Mouse (Mus musculus): ENCODE results near the gene Atp6v1f. TPM values are rescaled to one million over a fixed set of nuclear protein-coding genes. Genes with fewer than 3 reads are reported as not detected.

Gene Atp6v1f
- polyA plus RNA-seq, 1 experiment from 2014 or later, result 324 TPM

DNA sequence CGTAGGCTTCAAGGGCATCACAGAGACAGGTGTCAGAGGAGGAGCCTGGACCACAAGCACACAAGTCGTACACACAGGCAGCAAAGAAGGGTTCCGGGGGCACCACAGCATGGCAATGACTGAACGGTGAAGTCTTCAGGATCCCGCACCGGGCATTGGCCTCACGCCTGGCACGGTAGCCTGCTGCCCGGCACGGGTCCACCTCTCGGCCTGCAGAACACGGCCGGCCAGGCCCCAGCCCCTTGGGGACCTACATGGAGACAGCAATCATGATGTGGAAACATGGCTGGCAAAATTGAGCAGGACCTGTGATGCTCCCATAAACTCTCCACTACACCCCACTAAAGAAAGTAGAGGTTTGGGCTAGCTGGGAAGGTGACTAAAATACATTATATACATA is 15.2 kb downstream of the Atp6v1f start:
- Histone ChIP-seq H3K4me1 (replicated peaks; ENCODE audit: control insufficient read depth, insufficient read depth, low read length) (peaks cover 4% of the 10 kb centered on the region; the same call in 1 of the 2 replicates), H3K4me2 (ENCODE audit: low read length) (no peak overlapping the region), H3K4me3 (replicated peaks; ENCODE audit: low read length) (no peak overlapping the region), H3K36me3 (ENCODE audit: control insufficient read depth, insufficient read depth) (no peaks in the 10 kb centered on the region), H3K9ac (replicated peaks; ENCODE audit: low read depth, low read length) (no peak overlapping the region), H3K9me3 (ENCODE audit: control insufficient read depth, low read length) (no peaks in the 10 kb centered on the region), H3K27ac (ENCODE audit: low read length) (no peak overlapping the region), H3K27me3 (replicated peaks; ENCODE audit: control insufficient read depth, insufficient read depth, low read length) (no peaks in the 10 kb centered on the region)
- ATAC-seq, result no peak
- WGBS, result 96% methylated on average over 13 of the region's 13 CpGs

DNA sequence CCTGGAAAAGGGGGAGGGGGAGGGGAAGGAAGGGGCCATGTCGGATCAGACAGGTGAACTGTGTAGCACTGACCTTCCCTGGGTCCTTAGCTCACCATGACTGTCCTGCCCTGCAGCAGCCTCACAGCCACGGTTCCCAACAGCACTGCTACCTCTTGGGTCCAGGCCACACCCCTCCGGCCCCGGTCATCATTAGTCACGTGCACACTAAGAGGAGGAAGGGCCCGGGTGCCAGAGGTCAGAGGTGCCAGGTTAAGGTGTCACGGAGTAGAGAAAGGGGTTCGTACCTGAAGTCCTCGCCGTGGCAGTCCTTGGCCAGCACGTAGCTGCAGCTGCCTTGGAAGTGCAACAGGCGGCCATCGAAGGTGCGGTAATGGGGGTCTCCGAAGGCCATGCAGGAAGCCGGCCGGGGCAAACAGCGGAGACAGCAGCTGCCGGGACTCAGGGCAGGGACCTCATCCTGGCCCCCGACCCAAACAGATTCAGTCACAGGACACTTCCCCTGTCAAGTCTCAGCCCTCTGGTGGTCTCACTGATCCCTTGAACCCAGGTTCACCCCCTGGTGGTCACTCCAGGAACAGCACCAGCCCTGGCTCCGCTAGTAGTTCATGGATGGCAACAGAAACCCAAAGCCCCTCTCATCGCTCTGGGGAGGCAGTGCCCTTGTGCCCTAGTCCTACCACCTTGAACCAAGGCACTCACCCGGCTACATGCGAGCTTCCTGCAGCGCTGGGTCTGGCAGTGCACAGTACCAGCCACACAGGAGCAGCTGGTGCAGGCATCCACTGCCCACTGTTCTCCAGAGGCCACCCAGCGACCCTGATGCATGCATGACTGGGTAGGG is 17.4 kb downstream of the Atp6v1f start:
- peak overlapping the region; percentile 37; the same call in 1 of the 2 replicates for H3K9ac ChIP-seq (replicated peaks; ENCODE audit: low read depth, low read length)
- H3K4me1 ChIP-seq (replicated peaks; ENCODE audit: control insufficient read depth, insufficient read depth, low read length), result peaks cover 4% of the 10 kb centered on the region; the same call in 1 of the 2 replicates
- peak overlapping the region; percentile 26 for H3K4me3 ChIP-seq (replicated peaks; ENCODE audit: low read length)
- 5% methylated on average over 26 of the region's 26 CpGs for WGBS
- H3K4me2 ChIP-seq (ENCODE audit: low read length), result peak overlapping the region; percentile 57
- H3K27me3 ChIP-seq (replicated peaks; ENCODE audit: control insufficient read depth, insufficient read depth, low read length), result no peaks in the 10 kb centered on the region
- H3K9me3 ChIP-seq (ENCODE audit: control insufficient read depth, low read length), result no peaks in the 10 kb centered on the region
- no peaks in the 10 kb centered on the region for H3K36me3 ChIP-seq (ENCODE audit: control insufficient read depth, insufficient read depth)
- ATAC-seq, result peak; percentile 66
- no peak overlapping the region for H3K27ac ChIP-seq (ENCODE audit: low read length)

GRCm38 (mm10) chr6:29485951-29486350 is 18.4 kb downstream of the Atp6v1f start:
- no peaks in the 10 kb centered on the region for H3K27me3 ChIP-seq (replicated peaks; ENCODE audit: control insufficient read depth, insufficient read depth, low read length)
- H3K9me3 ChIP-seq (ENCODE audit: control insufficient read depth, low read length), result no peaks in the 10 kb centered on the region
- no peak overlapping the region for H3K4me2 ChIP-seq (ENCODE audit: low read length)
- H3K9ac ChIP-seq (replicated peaks; ENCODE audit: low read depth, low read length), result no peak overlapping the region
- no peak for ATAC-seq
- no peak overlapping the region for H3K4me3 ChIP-seq (replicated peaks; ENCODE audit: low read length)
- no peak overlapping the region for H3K27ac ChIP-seq (ENCODE audit: low read length)
- 49% methylated on average over 2 of the region's 2 CpGs for WGBS
- peaks cover 4% of the 10 kb centered on the region; the same call in 1 of the 2 replicates for H3K4me1 ChIP-seq (replicated peaks; ENCODE audit: control insufficient read depth, insufficient read depth, low read length)
- no peaks in the 10 kb centered on the region for H3K36me3 ChIP-seq (ENCODE audit: control insufficient read depth, insufficient read depth)

DNA sequence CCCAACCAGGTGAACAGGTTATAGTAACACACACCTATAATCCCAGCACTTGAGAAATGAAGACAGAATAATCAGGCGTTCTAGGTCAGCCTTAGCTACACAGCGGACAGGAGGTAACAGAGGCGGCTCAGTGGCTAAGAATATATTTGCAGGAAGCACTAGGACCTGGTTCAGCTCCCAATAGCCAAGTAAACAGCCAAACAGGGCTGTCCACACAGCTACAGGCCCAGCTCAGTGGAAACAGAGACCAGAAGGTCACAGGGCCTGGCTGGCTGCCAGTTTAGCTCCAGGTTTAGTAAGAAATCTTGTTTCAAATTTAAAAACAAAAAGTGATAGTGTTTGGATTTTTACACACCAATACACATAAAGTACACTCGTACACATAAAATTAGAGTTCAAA is 26.6 kb downstream of the Atp6v1f start:
- Histone ChIP-seq H3K4me3 (replicated peaks; ENCODE audit: low read length) (no peak overlapping the region), H3K9me3 (ENCODE audit: control insufficient read depth, low read length) (no peaks in the 10 kb centered on the region), H3K4me2 (ENCODE audit: low read length) (no peak overlapping the region), H3K4me1 (replicated peaks; ENCODE audit: control insufficient read depth, insufficient read depth, low read length) (no peaks in the 10 kb centered on the region), H3K27ac (ENCODE audit: low read length) (no peak overlapping the region), H3K36me3 (ENCODE audit: control insufficient read depth, insufficient read depth) (no peaks in the 10 kb centered on the region), H3K9ac (replicated peaks; ENCODE audit: low read depth, low read length) (no peak overlapping the region), H3K27me3 (replicated peaks; ENCODE audit: control insufficient read depth, insufficient read depth, low read length) (peaks cover 27% of the 10 kb centered on the region)
- WGBS, result 88% methylated on average over 4 of the region's 4 CpGs
- ATAC-seq, result no peak

DNA sequence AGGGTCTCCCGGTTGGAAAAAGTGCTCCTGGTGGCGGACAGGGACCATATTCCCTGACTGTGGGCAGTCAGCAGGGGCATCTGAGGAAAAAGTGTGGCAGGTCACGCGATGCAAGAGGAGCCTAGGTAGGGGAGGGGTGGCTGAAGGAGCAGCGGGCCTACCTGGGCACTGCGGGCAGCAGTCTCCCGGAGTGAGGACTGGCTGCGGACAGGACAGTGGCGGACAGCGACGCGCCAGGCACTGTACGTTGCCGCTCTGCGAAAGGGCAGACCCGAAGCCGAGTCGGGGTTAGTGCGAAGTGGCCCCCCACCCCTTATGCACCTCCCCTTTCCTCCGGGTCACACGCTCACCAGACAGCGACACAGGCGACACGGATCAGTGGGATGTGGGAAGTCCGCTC is 28.8 kb downstream of the Atp6v1f start:
- no peak for ATAC-seq
- no peaks in the 10 kb centered on the region for H3K4me1 ChIP-seq (replicated peaks; ENCODE audit: control insufficient read depth, insufficient read depth, low read length)
- no peak overlapping the region for H3K4me3 ChIP-seq (replicated peaks; ENCODE audit: low read length)
- no peak overlapping the region for H3K27ac ChIP-seq (ENCODE audit: low read length)
- H3K9ac ChIP-seq (replicated peaks; ENCODE audit: low read depth, low read length), result no peak overlapping the region
- H3K4me2 ChIP-seq (ENCODE audit: low read length), result no peak overlapping the region
- 13% methylated on average over 25 of the region's 25 CpGs for WGBS
- peaks cover 27% of the 10 kb centered on the region for H3K27me3 ChIP-seq (replicated peaks; ENCODE audit: control insufficient read depth, insufficient read depth, low read length)
- H3K9me3 ChIP-seq (ENCODE audit: control insufficient read depth, low read length), result no peaks in the 10 kb centered on the region
- no peaks in the 10 kb centered on the region for H3K36me3 ChIP-seq (ENCODE audit: control insufficient read depth, insufficient read depth)

- H3K4me2 ChIP-seq (ENCODE audit: low read length), result no peak overlapping the region
- no peaks in the 10 kb centered on the region for H3K36me3 ChIP-seq (ENCODE audit: control insufficient read depth, insufficient read depth)
- WGBS, result 32% methylated on average over 2 of the region's 2 CpGs
- H3K27me3 ChIP-seq (replicated peaks; ENCODE audit: control insufficient read depth, insufficient read depth, low read length), result peaks cover 27% of the 10 kb centered on the region
- H3K4me3 ChIP-seq (replicated peaks; ENCODE audit: low read length), result no peak overlapping the region
- H3K9ac ChIP-seq (replicated peaks; ENCODE audit: low read depth, low read length), result no peak overlapping the region
- H3K9me3 ChIP-seq (ENCODE audit: control insufficient read depth, low read length), result no peaks in the 10 kb centered on the region
- no peaks in the 10 kb centered on the region for H3K4me1 ChIP-seq (replicated peaks; ENCODE audit: control insufficient read depth, insufficient read depth, low read length)
- ATAC-seq, result no peak
- no peak overlapping the region for H3K27ac ChIP-seq (ENCODE audit: low read length)
Observed at GRCm38 (mm10) chr6:29497791-29498190, 30.3 kb downstream of the Atp6v1f start.

- Histone ChIP-seq H3K9me3 (ENCODE audit: control insufficient read depth, low read length) (no peaks in the 10 kb centered on the region), H3K4me1 (replicated peaks; ENCODE audit: control insufficient read depth, insufficient read depth, low read length) (no peaks in the 10 kb centered on the region), H3K4me3 (replicated peaks; ENCODE audit: low read length) (no peak overlapping the region), H3K27ac (ENCODE audit: low read length) (no peak overlapping the region), H3K36me3 (ENCODE audit: control insufficient read depth, insufficient read depth) (no peaks in the 10 kb centered on the region), H3K27me3 (replicated peaks; ENCODE audit: control insufficient read depth, insufficient read depth, low read length) (peaks cover 27% of the 10 kb centered on the region), H3K9ac (replicated peaks; ENCODE audit: low read depth, low read length) (no peak overlapping the region), H3K4me2 (ENCODE audit: low read length) (no peak overlapping the region)
- 95% methylated on average over 7 of the region's 7 CpGs for WGBS
- ATAC-seq, result no peak
Observed at GRCm38 (mm10) chr6:29500177-29500576, 32.7 kb downstream of the Atp6v1f start.

DNA sequence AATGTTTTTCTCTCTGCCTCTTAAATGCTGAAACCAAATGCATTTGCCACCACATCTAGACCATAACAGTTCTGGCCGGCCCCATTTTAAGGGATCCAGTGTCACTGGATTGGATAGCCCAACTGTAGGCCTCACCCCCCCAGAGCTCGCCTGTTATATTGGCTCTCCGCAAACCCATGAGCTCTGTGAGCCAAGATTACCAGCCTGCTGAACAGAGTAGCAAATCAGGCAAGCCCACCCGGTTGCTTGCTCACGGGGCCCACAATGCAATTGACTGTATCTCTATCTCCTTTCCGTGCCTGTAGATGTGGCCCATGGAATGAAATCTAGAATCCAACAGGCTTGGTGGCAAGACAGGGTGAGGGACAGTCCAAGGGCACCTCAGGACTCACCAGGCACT is 33.3 kb downstream of the Atp6v1f start:
- Histone ChIP-seq H3K36me3 (ENCODE audit: control insufficient read depth, insufficient read depth) (no peaks in the 10 kb centered on the region), H3K9ac (replicated peaks; ENCODE audit: low read depth, low read length) (no peak overlapping the region), H3K9me3 (ENCODE audit: control insufficient read depth, low read length) (no peaks in the 10 kb centered on the region), H3K27ac (ENCODE audit: low read length) (no peak overlapping the region), H3K4me3 (replicated peaks; ENCODE audit: low read length) (no peak overlapping the region), H3K4me2 (ENCODE audit: low read length) (no peak overlapping the region), H3K4me1 (replicated peaks; ENCODE audit: control insufficient read depth, insufficient read depth, low read length) (no peaks in the 10 kb centered on the region), H3K27me3 (replicated peaks; ENCODE audit: control insufficient read depth, insufficient read depth, low read length) (peaks cover 20% of the 10 kb centered on the region)
- WGBS, result 87% methylated on average over 6 of the region's 6 CpGs
- ATAC-seq, result no peak

GRCm38 (mm10) chr6:29501599-29501998 is 34.1 kb downstream of the Atp6v1f start:
- Histone ChIP-seq H3K27me3 (replicated peaks; ENCODE audit: control insufficient read depth, insufficient read depth, low read length) (peaks cover 17% of the 10 kb centered on the region), H3K36me3 (ENCODE audit: control insufficient read depth, insufficient read depth) (no peaks in the 10 kb centered on the region), H3K27ac (ENCODE audit: low read length) (no peak overlapping the region), H3K4me2 (ENCODE audit: low read length) (no peak overlapping the region), H3K9ac (replicated peaks; ENCODE audit: low read depth, low read length) (no peak overlapping the region), H3K9me3 (ENCODE audit: control insufficient read depth, low read length) (no peaks in the 10 kb centered on the region), H3K4me3 (replicated peaks; ENCODE audit: low read length) (no peak overlapping the region), H3K4me1 (replicated peaks; ENCODE audit: control insufficient read depth, insufficient read depth, low read length) (no peaks in the 10 kb centered on the region)
- WGBS, result 100% methylated on average over 1 of the region's 1 CpGs
- no peak for ATAC-seq

Data from forebrain, embryonic 16.5 days (tissue).